Mouse (Mus musculus) liver, embryonic 14.5 days (tissue): Measurements from ENCODE around the gene Dlg2.

Source experiments
- CTCF ChIP-seq: IDR thresholded peaks from 2 replicates; pipeline ENCODE4 v1.5.1; 2016; ENCODE audit warnings: antibody characterized with exemption, low read depth, control low read depth
- EP300 ChIP-seq: IDR thresholded peaks from 2 replicates; pipeline ENCODE4 v1.6.1; 2016; ENCODE audit warnings: antibody characterized with exemption, low read depth

DNA sequence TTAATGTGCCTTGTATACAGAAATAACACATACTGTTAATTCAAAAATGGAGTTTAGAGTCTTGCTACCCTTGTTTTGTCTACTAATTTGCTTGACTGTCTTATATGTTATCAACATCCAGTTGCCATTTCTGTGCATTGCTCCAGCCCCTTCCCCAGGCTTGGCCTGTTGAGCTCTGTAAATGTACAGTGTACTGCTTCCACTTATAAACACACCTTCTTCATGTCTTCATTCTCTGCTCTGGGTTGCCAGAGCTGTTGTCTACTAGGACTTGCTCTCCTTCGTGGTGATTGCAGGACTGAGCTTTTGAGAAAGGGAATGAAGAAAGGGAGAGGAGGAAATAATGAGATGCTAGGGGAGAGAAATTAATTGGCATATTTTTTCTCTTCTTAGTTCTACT, 227.5 kb downstream of the Dlg2 start:
- no peak for TF ChIP-seq CTCF
- no peak for TF ChIP-seq EP300
